Mouse (Mus musculus) cerebellum, adult 11 months (tissue): ENCODE measurements around the gene Fchsd2.

Source experiments
- DNase-seq: peaks from one replicate; pipeline ENCODE4 v3.0.0; 2022

Gene Fchsd2

GRCm38 (mm10) chr7:101213515-101214263 is 121.0 kb downstream of the Fchsd2 start:
- no peak for DNase-seq

GRCm38 (mm10) chr7:101216724-101217123 is 124.1 kb downstream of the Fchsd2 start:
- no peak for DNase-seq

- no peak for DNase-seq
Observed at GRCm38 (mm10) chr7:101223501-101223900, 130.8 kb downstream of the Fchsd2 start.

- no peak for DNase-seq
Observed at GRCm38 (mm10) chr7:101229336-101229735, 136.7 kb downstream of the Fchsd2 start.

- no peak for DNase-seq
Observed at GRCm38 (mm10) chr7:101231458-101231857, 138.8 kb downstream of the Fchsd2 start.

GRCm38 (mm10) chr7:101232716-101233115 is 140.1 kb downstream of the Fchsd2 start:
- no peak for DNase-seq

GRCm38 (mm10) chr7:101236712-101237473 is 144.2 kb downstream of the Fchsd2 start:
- DNase-seq: no peak

- DNase-seq: no peak
Observed at GRCm38 (mm10) chr7:101248760-101249159, 156.1 kb downstream of the Fchsd2 start.

- DNase-seq: no peak
Observed at GRCm38 (mm10) chr7:101249173-101249572, 156.5 kb downstream of the Fchsd2 start.

GRCm38 (mm10) chr7:101253071-101253470 is 160.4 kb downstream of the Fchsd2 start:
- DNase-seq: no peak

- DNase-seq: no peak
Observed at GRCm38 (mm10) chr7:101258482-101258881, 165.8 kb downstream of the Fchsd2 start.

GRCm38 (mm10) chr7:101261941-101262546 is 169.4 kb downstream of the Fchsd2 start:
- DNase-seq: no peak

GRCm38 (mm10) chr7:101263511-101263910 is 170.8 kb downstream of the Fchsd2 start:
- no peak for DNase-seq

GRCm38 (mm10) chr7:101267457-101268259 is 175.0 kb downstream of the Fchsd2 start:
- no peak for DNase-seq

GRCm38 (mm10) chr7:101271602-101272001 is 178.9 kb downstream of the Fchsd2 start:
- no peak for DNase-seq

- no peak for DNase-seq
Observed at GRCm38 (mm10) chr7:101272466-101273160, 179.9 kb downstream of the Fchsd2 start.

GRCm38 (mm10) chr7:101282721-101283120 is 190.1 kb downstream of the Fchsd2 start:
- no peak for DNase-seq

GRCm38 (mm10) chr7:101284504-101284903 is 191.8 kb downstream of the Fchsd2 start:
- DNase-seq: no peak

GRCm38 (mm10) chr7:101286891-101287290 is 194.2 kb downstream of the Fchsd2 start:
- no peak for DNase-seq

- DNase-seq: no peak
Observed at GRCm38 (mm10) chr7:101287820-101288219, 195.2 kb downstream of the Fchsd2 start.

GRCm38 (mm10) chr7:101288436-101288835 is 195.8 kb downstream of the Fchsd2 start:
- no peak for DNase-seq

- DNase-seq: no peak
Observed at GRCm38 (mm10) chr7:101290401-101290800, 197.7 kb downstream of the Fchsd2 start.
